Mouse (Mus musculus) spleen, adult 2 months (tissue): Measurements from ENCODE around the gene Gatad1. TPM values are rescaled to one million over a fixed set of nuclear protein-coding genes. Genes with fewer than 3 reads are reported as not detected.
"Not testable (repeated sequence)": the region's sequence is repeated elsewhere in the genome, so short reads cannot be mapped to it uniquely, and the experiment has no call there.

Experiments used
- DNase-seq, 2 experiments: peaks; one replicate each; pipeline versions ENCODE4 v3.0.0 to v3.0.0-alpha.2; 2012 to 2021; ENCODE audit warnings: low spot score in 2 of 2, low read depth in 1 of 2
- H3K27ac ChIP-seq: fragments of 200-500 bp; 2 replicates; pipeline ENCODE4 v1.5.1; 2012; ENCODE audit warnings: low read length, inconsistent platforms; ENCODE audit not compliant: insufficient read depth
- H3K27me3 ChIP-seq: fragments of 200-500 bp; 2 replicates; pipeline ENCODE4 v1.6.1; 2012; ENCODE audit warnings: mild to moderate bottlenecking, moderate library complexity, low read length, inconsistent platforms; ENCODE audit not compliant: control insufficient read depth, insufficient read depth
- H3K36me3 ChIP-seq: fragments of 200-500 bp; 2 replicates; pipeline ENCODE4 v1.6.1; 2012; ENCODE audit warnings: mild to moderate bottlenecking, low read length, inconsistent platforms; ENCODE audit not compliant: control insufficient read depth, insufficient read depth
- H3K4me1 ChIP-seq: fragments of 200-500 bp; 2 replicates; pipeline ENCODE4 v1.6.1; 2011; ENCODE audit warnings: inconsistent platforms; ENCODE audit not compliant: control insufficient read depth, insufficient read depth, insufficient read length
- H3K4me3 ChIP-seq: fragments of 200-500 bp; 2 replicates; pipeline ENCODE4 v1.5.1; 2011; ENCODE audit warnings: mild to moderate bottlenecking, inconsistent platforms; ENCODE audit not compliant: insufficient read depth, insufficient read length; ENCODE audit errors: extremely low read depth
- CTCF ChIP-seq: fragments of 200-500 bp; IDR thresholded peaks from 2 replicates; pipeline ENCODE4 v1.5.1; 2011; ENCODE audit warnings: mild to moderate bottlenecking, inconsistent platforms; ENCODE audit not compliant: insufficient read depth, insufficient read length, insufficient replicate concordance; ENCODE audit errors: extremely low read depth
- POLR2A ChIP-seq: fragments of 200-500 bp; IDR thresholded peaks from 2 replicates; pipeline ENCODE4 v1.6.1; 2011; ENCODE audit warnings: low read depth, low read length, inconsistent platforms
- WGBS: fragments of 180-500 bp; shearing (Covaris S2); methylation state at CpG from one replicate; pipeline ENCODE4 v1.1.7; 2018; 5-methylcytosine and 5-hydroxymethylcytosine counted together
- polyA plus RNA-seq: library from polyadenylated mRNA; depleted of rRNA; stranded (reverse); fragments of >200 nt; gene quantifications from 2 replicates; pipeline ENCODE4 v1.2.3, GENCODE M21; 2012

The Gatad1 gene
- polyA plus RNA-seq, 1 experiment, result 15.8 TPM

DNA sequence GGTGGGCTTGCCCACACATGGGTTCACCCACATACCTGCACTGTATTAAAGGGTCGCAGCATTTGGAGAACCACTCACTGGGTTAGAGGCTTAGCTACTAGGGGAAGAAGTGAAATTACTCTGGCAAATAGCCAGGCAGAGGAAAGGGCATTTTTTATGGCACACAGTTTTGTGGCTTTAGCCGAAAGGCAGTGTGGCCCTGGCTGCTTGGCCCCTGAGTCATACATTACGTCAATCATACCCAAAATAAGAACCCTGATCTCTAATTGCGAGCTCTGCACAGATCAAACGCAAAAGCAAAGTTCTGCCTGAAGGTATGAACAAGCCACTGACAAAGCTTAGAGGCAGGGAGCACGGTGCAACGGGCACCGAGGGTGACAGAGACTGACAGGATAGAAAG lies 31.3 kb upstream of the Gatad1 start:
- H3K4me1 ChIP-seq, result no peaks in the 10 kb centered on the region
- WGBS, result 90% methylated on average over 8 of the region's 8 CpGs
- no peaks in the 10 kb centered on the region for H3K27me3 ChIP-seq
- H3K36me3 ChIP-seq, result peaks cover 16% of the 10 kb centered on the region
- no peak for DNase-seq
- no peak for TF ChIP-seq CTCF
- TF ChIP-seq POLR2A, result no peak
- no peak overlapping the region for H3K4me3 ChIP-seq
- H3K27ac ChIP-seq, result no peak overlapping the region

GRCm38 (mm10) chr5:3669938-3670554 lies 13.1 kb upstream of the Gatad1 start:
- no peak overlapping the region for H3K4me3 ChIP-seq
- H3K4me1 ChIP-seq, result no peaks in the 10 kb centered on the region
- no peaks in the 10 kb centered on the region for H3K27me3 ChIP-seq
- H3K27ac ChIP-seq, result 0 out of 2 replicates have a peak overlapping the region, but pooled peaks have one; percentile 24
- TF ChIP-seq CTCF, result no peak
- WGBS, result 36% methylated on average over 6 of the region's 6 CpGs
- DNase-seq, result no peak
- H3K36me3 ChIP-seq, result no peaks in the 10 kb centered on the region

DNA sequence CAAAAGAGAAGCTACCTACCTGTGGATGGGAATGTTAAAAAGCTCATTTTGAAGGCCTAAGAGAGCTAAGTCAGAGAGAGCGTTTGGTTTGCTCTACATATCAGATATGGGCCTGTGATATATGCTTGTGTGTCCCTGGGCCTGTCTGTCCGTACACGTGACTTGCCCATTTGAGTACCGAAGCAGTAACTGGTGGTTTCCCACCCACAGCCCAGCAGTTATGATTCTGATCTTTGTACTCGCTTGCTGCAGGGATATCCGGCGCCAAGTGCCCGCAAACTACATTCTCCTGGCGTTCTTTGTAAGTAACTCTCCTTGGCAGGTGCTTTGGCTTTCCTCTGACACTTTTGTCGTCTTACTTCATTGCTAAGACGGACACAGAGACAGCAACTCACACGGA lies 9.6 kb upstream of the Gatad1 start:
- H3K27ac ChIP-seq, result no peak overlapping the region
- no peak overlapping the region for H3K4me3 ChIP-seq
- H3K27me3 ChIP-seq, result no peaks in the 10 kb centered on the region
- no peak for TF ChIP-seq POLR2A
- no peak for TF ChIP-seq CTCF
- H3K36me3 ChIP-seq, result no peaks in the 10 kb centered on the region
- no peaks in the 10 kb centered on the region for H3K4me1 ChIP-seq
- DNase-seq, result no peak
- WGBS, result 76% methylated on average over 12 of the region's 12 CpGs

DNA sequence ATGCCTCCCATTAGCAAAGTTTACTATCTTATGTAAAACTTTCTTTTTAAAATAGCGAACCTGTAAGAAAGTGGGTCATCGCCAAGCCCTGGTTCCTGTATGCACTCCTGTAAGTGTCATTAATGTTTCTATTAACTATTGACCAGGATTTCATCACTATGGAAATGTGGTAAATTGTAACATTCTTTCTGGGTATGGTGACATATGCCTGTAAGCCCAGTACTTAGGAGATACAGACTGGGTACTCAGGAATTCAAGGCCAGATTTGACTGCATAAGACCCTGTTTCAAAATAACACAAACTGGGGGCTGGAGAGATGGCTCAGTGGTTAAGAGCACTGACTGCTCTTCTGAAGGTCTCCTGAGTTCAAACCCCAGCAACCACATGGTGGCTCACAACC lies 8.2 kb upstream of the Gatad1 start:
- WGBS, result 88% methylated on average over 2 of the region's 2 CpGs
- Histone ChIP-seq H3K36me3 (no peaks in the 10 kb centered on the region), H3K27ac (no peak overlapping the region), H3K4me1 (no peaks in the 10 kb centered on the region), H3K4me3 (no peak overlapping the region), H3K27me3 (no peaks in the 10 kb centered on the region)
- DNase-seq, result no peak
- TF ChIP-seq POLR2A (no peak), CTCF (no peak)

GRCm38 (mm10) chr5:3653801-3654200 lies 3.2 kb downstream of the Gatad1 start:
- no peak overlapping the region for H3K27ac ChIP-seq
- WGBS, result 58% methylated on average over 4 of the region's 4 CpGs
- no peaks in the 10 kb centered on the region for H3K36me3 ChIP-seq
- no peak for TF ChIP-seq POLR2A
- no peaks in the 10 kb centered on the region for H3K27me3 ChIP-seq
- H3K4me3 ChIP-seq, result no peak overlapping the region
- DNase-seq, result no peak
- no peaks in the 10 kb centered on the region for H3K4me1 ChIP-seq

- not testable (repeated sequence) for H3K4me1 ChIP-seq, H3K27me3 ChIP-seq, DNase-seq, H3K4me3 ChIP-seq, H3K36me3 ChIP-seq, H3K27ac ChIP-seq
- 86% methylated on average over 18 of the region's 25 CpGs for WGBS
Measured at GRCm38 (mm10) chr5:3652903-3653575, 3.9 kb downstream of the Gatad1 start.

DNA sequence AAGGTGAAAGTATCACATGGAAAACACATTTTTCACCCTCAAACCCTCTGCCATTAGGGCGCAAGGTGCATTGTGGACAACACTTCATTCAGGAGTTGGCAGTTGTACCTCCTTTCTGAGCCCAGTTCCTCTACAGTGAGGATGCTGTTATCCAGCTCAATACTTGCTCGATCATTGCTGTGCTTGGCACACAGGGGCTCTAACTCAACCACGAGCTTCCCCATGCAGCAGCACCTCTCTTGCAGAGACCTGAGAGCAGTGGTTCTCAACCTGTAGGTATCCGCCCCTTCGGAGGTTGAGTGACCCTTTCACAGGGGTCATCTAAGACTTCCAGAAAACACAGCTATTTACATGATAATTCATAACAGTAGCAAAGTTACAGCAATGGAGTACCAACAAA lies 5.4 kb downstream of the Gatad1 start:
- H3K4me1 ChIP-seq, result no peaks in the 10 kb centered on the region
- no peak overlapping the region for H3K27ac ChIP-seq
- no peaks in the 10 kb centered on the region for H3K36me3 ChIP-seq
- TF ChIP-seq CTCF (no peak), POLR2A (no peak)
- no peaks in the 10 kb centered on the region for H3K27me3 ChIP-seq
- WGBS, result 63% methylated on average over 5 of the region's 5 CpGs
- DNase-seq, result no peak
- no peak overlapping the region for H3K4me3 ChIP-seq
